Comparison of ENCODE assay signal across 18 mouse cellular contexts in the genomic region with DNA sequence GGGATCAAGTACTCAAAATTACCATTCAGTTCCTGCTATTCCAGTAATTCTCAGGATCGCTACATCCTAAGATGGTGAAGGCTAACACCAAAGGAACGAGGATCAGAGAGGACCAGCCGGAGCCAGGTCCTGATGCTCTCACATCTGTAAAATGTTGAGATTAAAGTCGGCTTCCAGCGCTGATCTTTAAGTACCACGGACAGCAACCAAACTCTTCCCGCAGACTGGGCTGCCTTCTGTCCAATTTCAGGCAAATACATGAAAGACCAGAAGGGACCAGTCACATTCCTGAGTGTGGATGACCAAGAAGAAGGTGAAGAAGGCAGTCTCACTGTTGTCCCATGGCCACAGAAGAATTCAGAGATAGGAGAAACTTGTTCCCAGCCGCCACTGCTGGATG.
DNase-seq lines count a peak whose midpoint lies in the region; ATAC-seq lines count a peak whose summit lies in the region.
"Had no signal": no experiment of that assay in that cellular context is flagged by ENCODE, and none has a peak within 500 bp of the region (broad histone marks: within the 10 kb centered on the region; RNA-seq: fewer than 3 reads in every experiment).

No protein-coding gene starts in this region.

- no peak overlapping the region for H3K4me2 ChIP-seq in limb, embryonic 11.5 days (ENCODE audit: low read depth, severe bottlenecking)
- H3K4me2 ChIP-seq: liver, embryonic 11.5 days; midbrain, embryonic 11.5 days; neural tube, embryonic 12.5 days; stomach, embryonic 15.5 days had no signal

- no peak overlapping the region for H3K4me3 ChIP-seq in limb, embryonic 11.5 days (ENCODE audit: low read depth, low read length)
- H3K4me3 ChIP-seq: erythroblast, embryonic 14.5 days; gastrocnemius, adult 2 months; neural tube, embryonic 12.5 days; stomach, embryonic 15.5 days had no signal

- H3K9ac ChIP-seq in limb, embryonic 11.5 days (ENCODE audit: low read length): no peak overlapping the region
- H3K9ac ChIP-seq: neural tube, embryonic 12.5 days; stomach, embryonic 15.5 days had no signal

- H3K27me3 ChIP-seq in limb, embryonic 11.5 days (ENCODE audit: control insufficient read depth, insufficient read depth, low read length): no peaks in the 10 kb centered on the region
- H3K27me3 ChIP-seq: neural tube, embryonic 12.5 days; stomach, embryonic 15.5 days had no signal

- whole genome bisulfite sequencing in limb, embryonic 11.5 days: 23% methylated on average over 8 of the region's 8 CpGs

- H3K36me3 ChIP-seq in limb, embryonic 11.5 days (ENCODE audit: control insufficient read depth, insufficient read depth, low read length): no peaks in the 10 kb centered on the region
- H3K36me3 ChIP-seq: neural tube, embryonic 12.5 days; stomach, embryonic 15.5 days had no signal

- ATAC-seq in limb, embryonic 11.5 days (ENCODE audit: insufficient number of reproducible peaks, low FRiP score, low TSS enrichment, low read depth): no peak
- no peak for ATAC-seq in inflammation-experienced regulatory T-cells, adult 6 months
- ATAC-seq: Patski had no signal

- DNase-seq in adrenal gland, postnatal 14 days: peak; percentile 37
- no peak for DNase-seq in adrenal gland, adult 2 months
- peak; percentile 18 for DNase-seq in lung, postnatal 10 days
- no peak for DNase-seq in lung, postnatal 36 days
- DNase-seq in c-Kit-positive CD71-negative TER-119-negative erythroid progenitor cells, embryonic 14.5 days (ENCODE audit: low read depth): peak; percentile 10
- DNase-seq in limb, embryonic 11.5 days (ENCODE audit: low spot score): peak; percentile 67
- DNase-seq in spleen, postnatal 14 days (ENCODE audit: low spot score in 2 of 2): no peak
- DNase-seq: cerebellum, adult 9-11 months; gastrocnemius, adult 2 months; kidney, adult 2 months; right cerebral cortex, postnatal 25 days had no signal

- no peaks in the 10 kb centered on the region for H3K9me3 ChIP-seq in limb, embryonic 11.5 days (ENCODE audit: control insufficient read depth, low read length)
- H3K9me3 ChIP-seq: neural tube, embryonic 12.5 days; stomach, embryonic 15.5 days had no signal

- H3K4me1 ChIP-seq in limb, embryonic 11.5 days (ENCODE audit: control insufficient read depth, insufficient read depth, low read length): no peaks in the 10 kb centered on the region
- H3K4me1 ChIP-seq: neural tube, embryonic 12.5 days; stomach, embryonic 15.5 days had no signal

- H3K27ac ChIP-seq in limb, embryonic 11.5 days (replicated peaks; ENCODE audit: low read depth, low read length): no peak overlapping the region
- H3K27ac ChIP-seq: gastrocnemius, adult 2 months; neural tube, embryonic 12.5 days; stomach, embryonic 15.5 days had no signal

Comparison
In these comparisons a context has a peak if more than half of its experiments do, and no peak if none do; other contexts are left out.
1. DNase-seq: peak in adrenal gland, postnatal 14 days (single experiment), lung, postnatal 10 days (single experiment), c-Kit-positive CD71-negative TER-119-negative erythroid progenitor cells, embryonic 14.5 days (single experiment) and limb, embryonic 11.5 days (single experiment); none in adrenal gland, adult 2 months (single experiment), lung, postnatal 36 days (single experiment) and spleen, postnatal 14 days (0 of 2).